Mouse (Mus musculus): ENCODE measurements around the gene Trappc6a. TPM values are rescaled to one million over a fixed set of nuclear protein-coding genes. Genes with fewer than 3 reads are reported as not detected.

The Trappc6a gene
- polyA plus RNA-seq, 1 experiment, result 120 TPM

GRCm38 (mm10) chr7:19560491-19561260, 52.5 kb downstream of the Trappc6a start:
- peaks cover 12% of the 10 kb centered on the region for H3K36me3 ChIP-seq (ENCODE audit: control insufficient read depth, insufficient read depth, low read length)
- 2% methylated on average over 11 of the region's 11 CpGs for WGBS
- H3K4me1 ChIP-seq (ENCODE audit: control insufficient read depth, insufficient read depth, insufficient read length, low read length), result peaks cover 44% of the 10 kb centered on the region
- TF ChIP-seq CTCF (IDR thresholded peaks at IDR 0.05; ENCODE audit: extremely low read depth, insufficient read length, insufficient replicate concordance, low read depth, low read length) (no peak), POLR2A (IDR thresholded peaks at IDR 0.05; ENCODE audit: low read depth, low read length) (no peak; the same call in 1 of the 2 replicates)
- peak overlapping the region; percentile 95 for H3K27ac ChIP-seq (ENCODE audit: insufficient read depth, low read depth, low read length)
- H3K4me3 ChIP-seq (ENCODE audit: low read depth, low read length), result peak overlapping the region; percentile 91
- H3K27me3 ChIP-seq (ENCODE audit: control insufficient read depth, insufficient read depth, low read length), result no peaks in the 10 kb centered on the region

DNA sequence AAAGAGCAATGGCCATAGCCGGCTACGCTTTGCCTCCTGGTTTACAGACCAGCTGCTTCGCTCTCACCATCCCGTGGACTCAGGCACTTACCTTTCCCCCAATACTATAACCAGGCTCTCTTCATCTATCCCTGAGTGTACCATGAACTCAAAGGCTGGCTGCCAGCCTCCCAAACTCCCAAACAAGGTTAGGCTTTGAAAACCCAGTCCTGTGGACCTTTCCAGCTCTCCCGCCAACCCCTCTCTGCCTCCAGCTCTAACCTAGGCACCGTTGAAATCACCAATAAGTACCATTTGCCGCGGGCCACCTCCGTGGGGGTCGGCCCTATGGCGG, 53.2 kb downstream of the Trappc6a start:
- Histone ChIP-seq H3K4me1 (ENCODE audit: control insufficient read depth, insufficient read depth, insufficient read length, low read length) (peaks cover 41% of the 10 kb centered on the region), H3K4me3 (ENCODE audit: low read depth, low read length) (peak overlapping the region; percentile 91), H3K27me3 (ENCODE audit: control insufficient read depth, insufficient read depth, low read length) (no peaks in the 10 kb centered on the region), H3K27ac (ENCODE audit: insufficient read depth, low read depth, low read length) (peak overlapping the region; percentile 95), H3K36me3 (ENCODE audit: control insufficient read depth, insufficient read depth, low read length) (peaks cover 12% of the 10 kb centered on the region)
- WGBS, result under 1% methylated on average over 11 of the region's 11 CpGs
- TF ChIP-seq POLR2A (IDR thresholded peaks at IDR 0.05; ENCODE audit: low read depth, low read length) (no peak), CTCF (IDR thresholded peaks at IDR 0.05; ENCODE audit: extremely low read depth, insufficient read length, insufficient replicate concordance, low read depth, low read length) (no peak)

GRCm38 (mm10) chr7:19561765-19562642, 53.8 kb downstream of the Trappc6a start:
- peak overlapping the region; percentile 95 for H3K27ac ChIP-seq (ENCODE audit: insufficient read depth, low read depth, low read length)
- H3K36me3 ChIP-seq (ENCODE audit: control insufficient read depth, insufficient read depth, low read length), result peaks cover 12% of the 10 kb centered on the region
- peaks cover 37% of the 10 kb centered on the region for H3K4me1 ChIP-seq (ENCODE audit: control insufficient read depth, insufficient read depth, insufficient read length, low read length)
- no peaks in the 10 kb centered on the region for H3K27me3 ChIP-seq (ENCODE audit: control insufficient read depth, insufficient read depth, low read length)
- TF ChIP-seq POLR2A (IDR thresholded peaks at IDR 0.05; ENCODE audit: low read depth, low read length) (peak; percentile 38), CTCF (IDR thresholded peaks at IDR 0.05; ENCODE audit: extremely low read depth, insufficient read length, insufficient replicate concordance, low read depth, low read length) (no peak)
- WGBS, result under 1% methylated on average over 101 of the region's 102 CpGs
- H3K4me3 ChIP-seq (ENCODE audit: low read depth, low read length), result peak overlapping the region; percentile 91

GRCm38 (mm10) chr7:19562643-19563410, 54.6 kb downstream of the Trappc6a start, which contains the start of gene Ppp1r37:
Ppp1r37 (minus strand) TSS chr7:19563076.
- TF ChIP-seq CTCF (IDR thresholded peaks at IDR 0.05; ENCODE audit: extremely low read depth, insufficient read length, insufficient replicate concordance, low read depth, low read length), result peak; percentile 16; the same call in 1 of the 2 replicates
- TF ChIP-seq POLR2A (IDR thresholded peaks at IDR 0.05; ENCODE audit: low read depth, low read length), result no peak
- H3K27ac ChIP-seq (ENCODE audit: insufficient read depth, low read depth, low read length), result peak within 1 kb of the TSS; percentile 95
- H3K4me1 ChIP-seq (ENCODE audit: control insufficient read depth, insufficient read depth, insufficient read length, low read length), result peaks cover 29% of the 10 kb centered on the region
- WGBS, result 2% methylated on average over 19 of the region's 19 CpGs
- H3K4me3 ChIP-seq (ENCODE audit: low read depth, low read length), result peak within 1 kb of the TSS; percentile 91
- H3K27me3 ChIP-seq (ENCODE audit: control insufficient read depth, insufficient read depth, low read length), result no peaks in the 10 kb centered on the region
- peaks cover 12% of the 10 kb centered on the region for H3K36me3 ChIP-seq (ENCODE audit: control insufficient read depth, insufficient read depth, low read length)

DNA sequence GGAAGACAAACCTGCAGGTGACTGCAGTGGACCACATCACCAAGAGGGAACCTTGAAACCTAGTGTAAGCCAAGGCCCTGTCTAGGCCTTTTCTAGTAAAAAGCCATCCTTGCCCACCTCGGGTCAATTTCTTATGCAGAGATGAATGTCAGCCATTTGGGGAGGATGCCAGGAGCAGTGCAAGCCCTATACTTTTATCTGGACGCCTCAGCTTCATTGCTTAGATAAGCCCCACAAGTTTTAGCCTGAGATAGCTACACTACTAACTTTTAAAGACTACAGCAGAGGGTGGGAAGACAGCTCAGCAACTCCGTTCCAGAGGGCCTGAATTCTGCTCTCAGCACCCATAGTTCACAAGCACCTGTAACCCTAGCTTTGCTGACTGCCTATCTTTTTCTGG, 55.7 kb downstream of the Trappc6a start:
- Histone ChIP-seq H3K27ac (ENCODE audit: insufficient read depth, low read depth, low read length) (no peak overlapping the region), H3K4me3 (ENCODE audit: low read depth, low read length) (no peak overlapping the region), H3K4me1 (ENCODE audit: control insufficient read depth, insufficient read depth, insufficient read length, low read length) (peaks cover 21% of the 10 kb centered on the region), H3K36me3 (ENCODE audit: control insufficient read depth, insufficient read depth, low read length) (peaks cover 12% of the 10 kb centered on the region), H3K27me3 (ENCODE audit: control insufficient read depth, insufficient read depth, low read length) (no peaks in the 10 kb centered on the region)
- 79% methylated on average over 3 of the region's 3 CpGs for WGBS
- TF ChIP-seq CTCF (IDR thresholded peaks at IDR 0.05; ENCODE audit: extremely low read depth, insufficient read length, insufficient replicate concordance, low read depth, low read length) (no peak), POLR2A (IDR thresholded peaks at IDR 0.05; ENCODE audit: low read depth, low read length) (no peak)

DNA sequence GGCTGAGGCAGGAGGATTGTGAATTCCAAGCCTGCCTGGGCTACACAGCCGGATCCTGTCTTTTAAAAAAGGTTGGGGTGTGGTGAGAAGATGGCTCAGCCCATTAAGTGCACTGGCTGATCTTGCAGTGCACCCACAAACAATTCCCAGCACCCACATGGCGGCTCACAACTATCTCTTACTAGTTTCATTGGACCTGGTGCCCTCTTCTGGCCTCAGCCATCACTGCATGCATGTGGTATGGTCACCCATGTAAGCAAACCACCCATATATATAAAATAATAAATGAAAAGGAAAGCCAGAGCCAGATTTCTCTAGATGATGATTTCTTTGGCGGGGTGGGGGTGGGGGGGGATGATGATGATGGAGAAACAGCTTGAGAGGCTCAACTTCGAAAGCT, 56.3 kb downstream of the Trappc6a start:
- Histone ChIP-seq H3K27me3 (ENCODE audit: control insufficient read depth, insufficient read depth, low read length) (no peaks in the 10 kb centered on the region), H3K36me3 (ENCODE audit: control insufficient read depth, insufficient read depth, low read length) (peaks cover 12% of the 10 kb centered on the region), H3K4me1 (ENCODE audit: control insufficient read depth, insufficient read depth, insufficient read length, low read length) (peaks cover 15% of the 10 kb centered on the region), H3K27ac (ENCODE audit: insufficient read depth, low read depth, low read length) (no peak overlapping the region), H3K4me3 (ENCODE audit: low read depth, low read length) (no peak overlapping the region)
- WGBS, result 92% methylated on average over 4 of the region's 4 CpGs
- TF ChIP-seq POLR2A (IDR thresholded peaks at IDR 0.05; ENCODE audit: low read depth, low read length), result no peak
- TF ChIP-seq CTCF (IDR thresholded peaks at IDR 0.05; ENCODE audit: extremely low read depth, insufficient read length, insufficient replicate concordance, low read depth, low read length), result peak; percentile 25; the same call in 1 of the 2 replicates

Other genes with a start within 250 kb of the Trappc6a start
- gene Vasp, start 236.6 kb upstream of the Trappc6a start, polyA plus RNA-seq (2012; rRNA removed), result 183 and 517 TPM in 2 replicates
- gene Ppm1n, start 228.3 kb upstream of the Trappc6a start, polyA plus RNA-seq (2012; rRNA removed), result 1.8 and 11.8 TPM in 2 replicates
- 6.7 and 11.7 TPM in 2 replicates for gene Rtn2, start 225.8 kb upstream of the Trappc6a start, polyA plus RNA-seq (2012; rRNA removed)
- 1.7 and 16.7 TPM in 2 replicates for gene Fosb, start 198.3 kb upstream of the Trappc6a start, polyA plus RNA-seq (2012; rRNA removed)
- 9.3 and 17.5 TPM in 2 replicates for gene Ercc1, start 163.6 kb upstream of the Trappc6a start, polyA plus RNA-seq (2012; rRNA removed)
- 2.0 and 2.5 TPM in 2 replicates for gene Cd3eap, start 148.9 kb upstream of the Trappc6a start, polyA plus RNA-seq (2012; rRNA removed)
- 6.2 and 10.4 TPM in 2 replicates for gene Ppp1r13l, start 148.6 kb upstream of the Trappc6a start, polyA plus RNA-seq (2012; rRNA removed)
- 21.0 and 31.2 TPM in 2 replicates for gene Ercc2, start 126.4 kb upstream of the Trappc6a start, polyA plus RNA-seq (2012; rRNA removed)
- gene Klc3, start 104.3 kb upstream of the Trappc6a start, polyA plus RNA-seq (2012; rRNA removed), result 2.6 and 3.5 TPM in 2 replicates
- gene Ckm, start 103.6 kb upstream of the Trappc6a start, polyA plus RNA-seq (2012; rRNA removed), result 31.9 and 45.3 TPM in 2 replicates
- gene Mark4, start 49.6 kb upstream of the Trappc6a start, polyA plus RNA-seq (2012; rRNA removed), result 11.6 and 27.4 TPM in 2 replicates
- gene Exoc3l2, start 45.1 kb upstream of the Trappc6a start, polyA plus RNA-seq (2012; rRNA removed), result 6.5 and 12.0 TPM in 2 replicates
- gene Bloc1s3, start within 50 bp of the Trappc6a start, polyA plus RNA-seq (2012; rRNA removed), result 11.9 and 24.9 TPM in 2 replicates
- gene Nkpd1, start 9.4 kb downstream of the Trappc6a start, polyA plus RNA-seq (2012; rRNA removed), result 0.23 and 0.43 TPM in 2 replicates
- gene Ppp1r37, start 54.7 kb downstream of the Trappc6a start, polyA plus RNA-seq (2012; rRNA removed), result 57.9 and 115 TPM in 2 replicates
- gene Zfp296, start 68.9 kb downstream of the Trappc6a start, polyA plus RNA-seq (2012; rRNA removed), result 3.0 and 3.7 TPM in 2 replicates
- 85.5 and 146 TPM in 2 replicates for gene Gemin7, start 69.2 kb downstream of the Trappc6a start, polyA plus RNA-seq (2012; rRNA removed)
- gene Clasrp, start 96.1 kb downstream of the Trappc6a start, polyA plus RNA-seq (2012; rRNA removed), result 91.6 and 184 TPM in 2 replicates
- gene Relb, start 121.0 kb downstream of the Trappc6a start, polyA plus RNA-seq (2012; rRNA removed), result 47.2 and 144 TPM in 2 replicates
- 70.5 and 141 TPM in 2 replicates for gene Clptm1, start 156.6 kb downstream of the Trappc6a start, polyA plus RNA-seq (2012; rRNA removed)
- gene Apoc2, start 169.5 kb downstream of the Trappc6a start, polyA plus RNA-seq (2012; rRNA removed), result 1,337 and 1,661 TPM in 2 replicates
- 0.37 and 0.69 TPM in 2 replicates for gene Gm44805, start 173.0 kb downstream of the Trappc6a start, polyA plus RNA-seq (2012; rRNA removed)
- 0.33 and 1.4 TPM in 2 replicates for gene Apoc4, start 173.1 kb downstream of the Trappc6a start, polyA plus RNA-seq (2012; rRNA removed)
- not detected in 2 replicates for gene Apoc1, start 184.3 kb downstream of the Trappc6a start, polyA plus RNA-seq (2012; rRNA removed)
- gene Apoe, start 190.8 kb downstream of the Trappc6a start, polyA plus RNA-seq (2012; rRNA removed), result 591 and 688 TPM in 2 replicates
- 62.8 and 72.9 TPM in 2 replicates for gene Tomm40, start 207.0 kb downstream of the Trappc6a start, polyA plus RNA-seq (2012; rRNA removed)
- gene Nectin2, start 242.1 kb downstream of the Trappc6a start, polyA plus RNA-seq (2012; rRNA removed), result 128 and 208 TPM in 2 replicates

Data from small intestine, adult 2 months (tissue).